Mouse (Mus musculus): ENCODE measurements around the gene Scgb1b12. TPM values are rescaled to one million over a fixed set of nuclear protein-coding genes. Genes with fewer than 3 reads are reported as not detected.
"Not testable (repeated sequence)": the region's sequence is repeated elsewhere in the genome, so short reads cannot be mapped to it uniquely, and the experiment has no call there.

The Scgb1b12 gene
- polyA plus RNA-seq (2016; fragmentation: Nextera tagmentation; extraction: Ambion mirVana), result not detected in 2 replicates

GRCm38 (mm10) chr7:32333882-32334281 is at the start of gene Scgb1b12:
TSS of gene Scgb1b12 (plus strand) at chr7:32334182.
- H3K4me2 ChIP-seq (replicated peaks); H3K9ac ChIP-seq; ATAC-seq (ENCODE audit: low FRiP score, low read depth); H3K27me3 ChIP-seq (replicated peaks); H3K9me3 ChIP-seq; H3K27ac ChIP-seq; H3K4me1 ChIP-seq; H3K36me3 ChIP-seq; H3K4me3 ChIP-seq: not testable (repeated sequence)
- WGBS, result 85% methylated on average over 2 of the region's 3 CpGs

- H3K27ac ChIP-seq; H3K9me3 ChIP-seq; H3K36me3 ChIP-seq; H3K4me1 ChIP-seq; H3K4me3 ChIP-seq; H3K27me3 ChIP-seq (replicated peaks); H3K4me2 ChIP-seq (replicated peaks); H3K9ac ChIP-seq; ATAC-seq (ENCODE audit: low FRiP score, low read depth): not testable (repeated sequence)
- WGBS, result 85% methylated on average over 1 of the region's 1 CpGs
Observed at GRCm38 (mm10) chr7:32327145-32327544, 6.8 kb upstream of the Scgb1b12 start, which contains the start of gene Scgb2b12. TSS of gene Scgb2b12 (minus strand) at chr7:32327245.

Other genes starting within 250 kb of the Scgb1b12 start
- gene Scgb1b10, start 233.3 kb upstream of the Scgb1b12 start, polyA plus RNA-seq (2016; fragmentation: Nextera tagmentation; extraction: Ambion mirVana), result not detected in 2 replicates
- gene Scgb2b11, start 123.0 kb upstream of the Scgb1b12 start, polyA plus RNA-seq (2016; fragmentation: Nextera tagmentation; extraction: Ambion mirVana), result not detected in 2 replicates
- not detected in 2 replicates for gene Scgb1b11, start 111.3 kb upstream of the Scgb1b12 start, polyA plus RNA-seq (2016; fragmentation: Nextera tagmentation; extraction: Ambion mirVana)
- not detected in 2 replicates for gene Scgb2b12, start 6.9 kb upstream of the Scgb1b12 start, polyA plus RNA-seq (2016; fragmentation: Nextera tagmentation; extraction: Ambion mirVana)
- not detected in 2 replicates for gene Scgb1b29, start 107.4 kb downstream of the Scgb1b12 start, polyA plus RNA-seq (2016; fragmentation: Nextera tagmentation; extraction: Ambion mirVana)